Mouse (Mus musculus): ENCODE measurements around the gene Sdk2. TPM values are rescaled to one million over a fixed set of nuclear protein-coding genes. Genes with fewer than 3 reads are reported as not detected.

Sdk2 gene
- polyA plus RNA-seq, 1 experiment from 2014 or later, result 3.6 TPM

DNA sequence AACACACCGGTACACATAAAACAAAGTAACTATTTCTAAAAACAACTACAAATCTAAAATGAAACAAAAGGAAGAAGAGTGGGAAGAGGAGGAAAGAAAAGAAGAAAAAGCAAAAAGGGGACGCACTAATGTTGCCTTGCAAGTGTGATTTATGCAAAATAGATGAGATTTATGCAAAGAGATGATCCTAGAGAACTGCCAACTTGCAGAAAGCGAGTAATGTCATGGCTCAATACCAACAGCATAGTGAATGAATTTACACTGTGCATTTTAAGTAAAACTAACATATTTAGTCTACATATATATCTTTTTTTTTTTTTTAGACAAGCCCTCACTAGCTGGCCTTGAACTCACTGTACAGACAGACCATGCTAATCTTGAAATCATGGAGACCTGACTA, 292.1 kb downstream of the Sdk2 start:
- Histone ChIP-seq H3K4me3 (replicated peaks; ENCODE audit: low read length) (no peak overlapping the region), H3K9ac (no peak overlapping the region), H3K9me3 (ENCODE audit: control insufficient read depth, low read length) (no peaks in the 10 kb centered on the region), H3K4me1 (replicated peaks; ENCODE audit: control insufficient read depth, insufficient read depth, low read length) (peaks cover 10% of the 10 kb centered on the region), H3K4me2 (replicated peaks) (no peak overlapping the region), H3K36me3 (replicated peaks; ENCODE audit: control insufficient read depth, insufficient read depth) (no peaks in the 10 kb centered on the region), H3K27ac (no peak overlapping the region), H3K27me3 (ENCODE audit: control insufficient read depth, insufficient read depth, low read length) (no peaks in the 10 kb centered on the region)
- ATAC-seq (ENCODE audit: low FRiP score), result no peak
- no peak for DNase-seq (ENCODE audit: low spot score)
- WGBS, result 77% methylated on average over 3 of the region's 3 CpGs

DNA sequence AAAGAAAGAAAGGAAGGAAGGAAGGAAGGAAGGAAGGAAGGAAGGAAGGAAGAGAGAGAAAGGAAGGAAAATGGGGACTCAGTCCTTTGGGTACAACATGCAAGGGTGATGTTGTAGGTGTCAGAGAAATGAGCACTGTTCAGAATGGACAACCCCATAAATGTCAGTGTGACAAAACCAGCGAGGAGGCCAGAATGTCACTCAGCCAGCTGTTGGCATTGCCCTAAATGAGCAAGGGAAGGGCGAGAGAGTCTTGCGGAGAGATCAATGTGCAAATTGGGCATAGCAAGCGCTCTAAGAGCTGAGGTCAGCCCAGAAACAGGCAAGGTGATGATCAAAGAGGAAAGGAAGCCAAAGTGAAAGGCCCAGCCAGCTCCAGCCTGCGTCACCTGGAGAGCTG, 293.7 kb downstream of the Sdk2 start:
- H3K4me2 ChIP-seq (replicated peaks), result no peak overlapping the region
- no peak overlapping the region for H3K4me3 ChIP-seq (replicated peaks; ENCODE audit: low read length)
- WGBS, result 81% methylated on average over 5 of the region's 5 CpGs
- no peak overlapping the region for H3K27ac ChIP-seq
- no peak overlapping the region for H3K9ac ChIP-seq
- H3K36me3 ChIP-seq (replicated peaks; ENCODE audit: control insufficient read depth, insufficient read depth), result no peaks in the 10 kb centered on the region
- H3K9me3 ChIP-seq (ENCODE audit: control insufficient read depth, low read length), result no peaks in the 10 kb centered on the region
- no peaks in the 10 kb centered on the region for H3K27me3 ChIP-seq (ENCODE audit: control insufficient read depth, insufficient read depth, low read length)
- DNase-seq (ENCODE audit: low spot score), result no peak
- H3K4me1 ChIP-seq (replicated peaks; ENCODE audit: control insufficient read depth, insufficient read depth, low read length), result no peaks in the 10 kb centered on the region; the same call in 1 of the 2 replicates
- ATAC-seq (ENCODE audit: low FRiP score), result no peak

DNA sequence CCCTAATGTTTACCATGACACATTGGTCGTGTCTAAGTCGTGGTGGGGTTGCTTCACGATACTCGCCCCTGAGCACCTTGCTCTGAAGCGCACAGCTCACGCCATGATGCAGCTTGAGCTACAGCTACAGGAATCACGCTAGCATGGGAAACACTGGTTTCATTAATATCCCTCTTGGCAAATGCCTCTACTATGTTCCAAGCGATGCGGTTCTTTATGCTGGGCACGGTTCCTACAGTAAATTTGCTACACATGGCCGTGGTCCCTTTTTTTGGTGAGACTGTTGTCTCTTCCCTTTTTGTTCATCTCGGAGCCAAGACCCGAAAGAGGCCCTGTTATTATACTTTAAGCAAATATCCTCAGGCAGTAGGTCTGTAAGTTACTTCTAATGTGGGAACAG, 295.7 kb downstream of the Sdk2 start:
- no peak overlapping the region for H3K9ac ChIP-seq
- 88% methylated on average over 13 of the region's 13 CpGs for WGBS
- no peaks in the 10 kb centered on the region for H3K36me3 ChIP-seq (replicated peaks; ENCODE audit: control insufficient read depth, insufficient read depth)
- no peak for ATAC-seq (ENCODE audit: low FRiP score)
- no peak overlapping the region for H3K27ac ChIP-seq
- H3K4me3 ChIP-seq (replicated peaks; ENCODE audit: low read length), result no peak overlapping the region
- no peak overlapping the region for H3K4me2 ChIP-seq (replicated peaks)
- peaks cover 9% of the 10 kb centered on the region for H3K4me1 ChIP-seq (replicated peaks; ENCODE audit: control insufficient read depth, insufficient read depth, low read length)
- no peak for DNase-seq (ENCODE audit: low spot score)
- no peaks in the 10 kb centered on the region for H3K27me3 ChIP-seq (ENCODE audit: control insufficient read depth, insufficient read depth, low read length)
- no peaks in the 10 kb centered on the region for H3K9me3 ChIP-seq (ENCODE audit: control insufficient read depth, low read length)

DNA sequence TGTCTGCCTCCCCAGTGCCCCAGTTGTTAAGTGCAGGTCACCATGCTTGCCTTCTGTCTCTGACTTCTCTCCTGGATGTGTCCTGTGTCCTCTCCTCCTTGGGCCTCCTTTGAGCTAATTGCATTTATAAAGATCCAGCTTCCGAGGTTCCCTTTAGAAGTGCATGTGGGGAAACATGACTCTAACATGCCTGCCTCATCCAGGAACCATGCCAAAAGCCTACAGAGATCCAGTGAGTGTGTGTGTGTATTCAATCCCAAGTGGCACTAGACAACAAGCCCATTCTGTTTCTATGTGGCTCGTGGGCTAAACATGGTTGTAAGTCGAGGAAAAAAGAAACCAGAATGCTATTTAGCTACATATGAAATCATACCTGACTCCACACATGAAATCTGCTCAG, 298.5 kb downstream of the Sdk2 start:
- 65% methylated on average over 3 of the region's 3 CpGs for WGBS
- ATAC-seq (ENCODE audit: low FRiP score), result no peak
- DNase-seq (ENCODE audit: low spot score), result no peak

DNA sequence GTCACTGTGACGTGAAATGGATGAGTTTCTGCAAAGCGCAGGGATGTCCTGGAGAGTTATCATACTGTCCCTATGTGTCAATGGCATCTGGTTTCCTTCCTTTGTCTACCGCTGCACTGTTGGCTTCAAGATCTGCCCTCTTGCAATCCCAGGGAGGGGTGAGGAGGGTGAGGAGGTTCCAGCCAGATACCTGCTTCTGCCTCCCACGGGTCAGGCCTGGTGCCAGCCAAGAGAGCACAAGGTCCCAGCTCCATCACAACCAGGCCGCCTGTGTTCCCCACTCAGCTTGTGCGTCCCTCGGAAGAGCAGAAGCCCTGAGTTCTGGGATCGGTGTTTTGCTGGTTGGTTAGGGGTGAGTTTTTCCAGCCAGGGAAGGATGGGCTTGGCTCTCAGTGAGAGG, 299.6 kb downstream of the Sdk2 start:
- ATAC-seq (ENCODE audit: low FRiP score), result no peak
- no peak overlapping the region for H3K27ac ChIP-seq

More for the DNA sequence above, 298.5 kb downstream of the Sdk2 start:
- no peaks in the 10 kb centered on the region for H3K9me3 ChIP-seq (ENCODE audit: control insufficient read depth, low read length)
- H3K9ac ChIP-seq, result no peak overlapping the region
- no peaks in the 10 kb centered on the region for H3K27me3 ChIP-seq (ENCODE audit: control insufficient read depth, insufficient read depth, low read length)
- H3K36me3 ChIP-seq (replicated peaks; ENCODE audit: control insufficient read depth, insufficient read depth), result no peaks in the 10 kb centered on the region
- no peak overlapping the region for H3K27ac ChIP-seq
- H3K4me3 ChIP-seq (replicated peaks; ENCODE audit: low read length), result no peak overlapping the region
- H3K4me2 ChIP-seq (replicated peaks), result no peak overlapping the region
- H3K4me1 ChIP-seq (replicated peaks; ENCODE audit: control insufficient read depth, insufficient read depth, low read length), result peaks cover 10% of the 10 kb centered on the region

DNA sequence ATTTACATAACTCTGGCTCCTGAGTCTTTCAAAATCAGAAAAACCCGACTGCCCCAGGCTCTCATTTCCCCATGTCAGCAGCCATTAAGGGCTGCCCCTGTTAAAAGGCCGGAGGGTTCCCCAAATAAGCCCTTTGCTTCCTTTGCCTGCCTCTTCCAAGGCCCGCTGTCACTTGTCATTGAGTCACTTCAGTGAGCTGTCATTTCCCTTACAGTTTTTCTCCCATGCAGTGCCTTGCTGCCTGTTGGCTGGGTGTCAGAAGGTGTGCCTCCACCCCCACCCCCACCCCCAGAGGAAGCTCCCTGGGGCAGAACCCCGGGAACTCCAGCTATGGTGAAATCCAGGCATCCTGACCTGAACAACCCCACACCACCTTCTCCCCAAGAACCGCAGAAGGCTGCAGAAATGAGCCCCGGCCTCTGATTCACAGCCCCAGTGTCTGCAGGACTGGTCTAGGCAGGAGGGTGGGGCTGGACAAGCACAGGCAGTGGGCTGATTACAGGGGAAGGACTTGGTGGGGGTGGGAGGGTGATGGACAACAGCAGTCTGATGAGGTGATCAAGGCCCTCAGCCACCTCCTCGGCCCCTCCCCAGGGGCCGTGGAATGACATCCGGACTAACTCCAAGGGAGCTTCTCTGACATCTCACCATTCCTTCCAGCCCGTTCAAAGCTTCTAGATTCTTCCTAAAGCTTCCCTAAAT, 300.4 kb downstream of the Sdk2 start:
- WGBS, result 59% methylated on average over 10 of the region's 10 CpGs
- Histone ChIP-seq H3K36me3 (replicated peaks; ENCODE audit: control insufficient read depth, insufficient read depth) (no peaks in the 10 kb centered on the region), H3K27ac (no peak overlapping the region), H3K4me3 (replicated peaks; ENCODE audit: low read length) (no peak overlapping the region), H3K9me3 (ENCODE audit: control insufficient read depth, low read length) (no peaks in the 10 kb centered on the region), H3K4me1 (replicated peaks; ENCODE audit: control insufficient read depth, insufficient read depth, low read length) (peaks cover 10% of the 10 kb centered on the region), H3K4me2 (replicated peaks) (no peak overlapping the region), H3K9ac (no peak overlapping the region), H3K27me3 (ENCODE audit: control insufficient read depth, insufficient read depth, low read length) (no peaks in the 10 kb centered on the region)
- ATAC-seq (ENCODE audit: low FRiP score) (no peak), DNase-seq (ENCODE audit: low spot score) (no peak)

More for the DNA sequence above, 299.6 kb downstream of the Sdk2 start:
- DNase-seq (ENCODE audit: low spot score), result no peak
- Histone ChIP-seq H3K9me3 (ENCODE audit: control insufficient read depth, low read length) (no peaks in the 10 kb centered on the region), H3K4me1 (replicated peaks; ENCODE audit: control insufficient read depth, insufficient read depth, low read length) (peaks cover 10% of the 10 kb centered on the region), H3K4me2 (replicated peaks) (no peak overlapping the region), H3K9ac (no peak overlapping the region), H3K4me3 (replicated peaks; ENCODE audit: low read length) (no peak overlapping the region), H3K36me3 (replicated peaks; ENCODE audit: control insufficient read depth, insufficient read depth) (no peaks in the 10 kb centered on the region), H3K27me3 (ENCODE audit: control insufficient read depth, insufficient read depth, low read length) (no peaks in the 10 kb centered on the region)
- 75% methylated on average over 8 of the region's 8 CpGs for WGBS

DNA sequence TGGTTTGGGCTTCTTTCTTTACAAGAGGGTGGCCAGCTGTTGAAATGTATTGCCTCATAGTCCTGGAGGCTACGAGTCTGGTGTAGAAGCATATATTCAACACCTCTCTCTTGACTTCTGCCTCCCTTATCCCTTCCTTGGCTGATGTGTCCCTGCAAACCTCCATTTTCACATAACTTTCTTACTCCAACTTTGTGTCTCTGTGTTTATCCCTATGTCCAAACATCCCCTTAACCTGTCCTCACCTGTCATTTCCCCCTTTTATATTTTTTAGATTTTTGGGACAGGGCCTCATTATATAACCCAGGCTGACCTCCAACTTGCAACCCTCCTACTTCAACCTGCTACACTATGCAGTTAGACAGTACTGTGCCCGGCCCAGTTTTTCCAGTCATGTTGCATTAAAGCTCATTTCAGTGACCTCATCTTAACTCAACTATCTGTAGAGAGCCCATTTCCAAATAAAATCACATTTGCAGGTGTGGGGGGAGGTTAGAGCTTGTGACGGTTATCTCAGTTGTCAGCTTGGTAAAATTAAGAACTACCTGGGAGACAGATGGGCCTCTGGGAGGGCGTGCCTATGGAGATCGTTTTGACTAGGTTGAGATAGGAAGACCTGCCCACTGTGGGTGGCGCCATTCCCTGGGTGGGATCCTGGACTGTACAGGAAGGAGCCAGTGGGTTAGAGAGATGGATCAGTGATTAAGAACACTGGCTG, 302.6 kb downstream of the Sdk2 start:
- no peaks in the 10 kb centered on the region for H3K27me3 ChIP-seq (ENCODE audit: control insufficient read depth, insufficient read depth, low read length)
- 94% methylated on average over 6 of the region's 6 CpGs for WGBS
- no peak for ATAC-seq (ENCODE audit: low FRiP score)

DNA sequence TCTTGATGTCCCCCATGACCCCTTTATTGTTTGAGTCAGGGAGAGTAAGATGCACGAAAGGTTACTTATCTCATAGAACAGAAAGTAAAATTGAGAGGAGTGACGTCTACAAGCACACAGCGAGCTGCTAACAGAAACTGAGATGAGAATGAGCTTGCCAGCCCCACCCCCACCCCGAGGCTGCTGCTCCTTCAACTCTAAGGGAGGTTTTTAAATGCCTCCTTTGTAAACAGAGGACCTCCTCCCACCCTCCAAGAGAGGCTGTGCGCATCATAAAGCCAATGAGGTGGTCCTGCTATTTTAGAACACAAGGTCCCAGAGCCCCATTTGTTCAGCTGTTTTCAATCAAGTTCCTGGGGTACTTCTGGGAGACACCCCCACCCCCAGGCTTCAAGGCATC, 303.4 kb downstream of the Sdk2 start:
- no peak for ATAC-seq (ENCODE audit: low FRiP score)
- Histone ChIP-seq H3K4me2 (replicated peaks) (no peak overlapping the region), H3K4me3 (replicated peaks; ENCODE audit: low read length) (no peak overlapping the region), H3K9ac (no peak overlapping the region), H3K27me3 (ENCODE audit: control insufficient read depth, insufficient read depth, low read length) (no peaks in the 10 kb centered on the region), H3K36me3 (replicated peaks; ENCODE audit: control insufficient read depth, insufficient read depth) (no peaks in the 10 kb centered on the region), H3K27ac (no peak overlapping the region), H3K4me1 (replicated peaks; ENCODE audit: control insufficient read depth, insufficient read depth, low read length) (peaks cover 10% of the 10 kb centered on the region), H3K9me3 (ENCODE audit: control insufficient read depth, low read length) (no peaks in the 10 kb centered on the region)
- no peak for DNase-seq (ENCODE audit: low spot score)
- 18% methylated on average over 5 of the region's 5 CpGs for WGBS

More for the DNA sequence above, 302.6 kb downstream of the Sdk2 start:
- H3K36me3 ChIP-seq (replicated peaks; ENCODE audit: control insufficient read depth, insufficient read depth), result no peaks in the 10 kb centered on the region
- DNase-seq (ENCODE audit: low spot score), result no peak
- peaks cover 10% of the 10 kb centered on the region for H3K4me1 ChIP-seq (replicated peaks; ENCODE audit: control insufficient read depth, insufficient read depth, low read length)
- no peak overlapping the region for H3K27ac ChIP-seq
- H3K4me3 ChIP-seq (replicated peaks; ENCODE audit: low read length), result no peak overlapping the region
- H3K9ac ChIP-seq, result no peak overlapping the region
- no peaks in the 10 kb centered on the region for H3K9me3 ChIP-seq (ENCODE audit: control insufficient read depth, low read length)
- H3K4me2 ChIP-seq (replicated peaks), result no peak overlapping the region

DNA sequence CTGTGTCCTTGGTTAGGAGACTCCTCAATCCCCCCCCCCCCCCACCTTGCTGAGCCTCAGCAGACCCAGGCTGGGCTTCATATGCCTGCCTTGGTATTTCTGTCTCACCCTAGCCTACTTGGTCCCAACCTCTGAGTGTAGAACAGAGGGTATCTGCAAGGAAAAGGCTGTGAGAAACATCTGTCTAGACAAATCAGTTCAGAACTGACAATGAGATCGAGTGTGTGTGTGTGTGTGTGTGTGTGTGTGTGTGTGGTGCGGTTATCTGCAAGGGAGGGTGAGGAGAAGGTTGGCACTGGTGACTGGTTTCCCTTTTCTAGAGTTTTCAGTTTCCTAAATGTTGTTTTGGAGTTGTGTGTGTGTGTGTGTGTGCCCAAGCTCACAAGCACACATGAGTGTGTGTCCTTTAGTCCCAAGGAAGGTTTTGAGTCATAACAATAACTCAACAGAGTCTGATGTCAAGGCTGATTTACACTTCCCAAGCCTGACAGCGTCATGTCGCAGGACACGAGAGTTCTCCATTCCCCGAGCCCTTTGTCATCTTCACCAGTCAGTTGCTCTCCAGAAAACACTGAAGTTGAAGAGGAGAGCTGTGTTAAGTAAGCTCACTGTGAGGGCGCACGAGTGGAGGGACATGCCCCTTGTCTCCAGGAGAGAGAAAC, 304.6 kb downstream of the Sdk2 start:
- H3K9ac ChIP-seq, result no peak overlapping the region
- no peak overlapping the region for H3K4me3 ChIP-seq (replicated peaks; ENCODE audit: low read length)
- H3K36me3 ChIP-seq (replicated peaks; ENCODE audit: control insufficient read depth, insufficient read depth), result no peaks in the 10 kb centered on the region
- H3K27me3 ChIP-seq (ENCODE audit: control insufficient read depth, insufficient read depth, low read length), result no peaks in the 10 kb centered on the region
- no peak for ATAC-seq (ENCODE audit: low FRiP score)
- H3K4me1 ChIP-seq (replicated peaks; ENCODE audit: control insufficient read depth, insufficient read depth, low read length), result peaks cover 10% of the 10 kb centered on the region
- no peak overlapping the region for H3K4me2 ChIP-seq (replicated peaks)
- no peak for DNase-seq (ENCODE audit: low spot score)
- no peak overlapping the region for H3K27ac ChIP-seq
- no peaks in the 10 kb centered on the region for H3K9me3 ChIP-seq (ENCODE audit: control insufficient read depth, low read length)
- WGBS, result 80% methylated on average over 8 of the region's 8 CpGs
